Mouse (Mus musculus): ENCODE results near the gene Olfr324. TPM values are rescaled to one million over a fixed set of nuclear protein-coding genes. Genes with fewer than 3 reads are reported as not detected.

The Olfr324 gene
- not detected in 2 replicates for polyA plus RNA-seq (2014; fragmentation: Nextera tagmentation; extraction: Ambion mirVana)

- DNase-seq (ENCODE audit: low spot score) (no peak), ATAC-seq (ENCODE audit: insufficient read depth, low FRiP score, low TSS enrichment) (no peak)
- Histone ChIP-seq H3K4me3 (ENCODE audit: low read depth, low read length) (no peak within 1 kb of the TSS), H3K27ac (ENCODE audit: low read depth, low read length) (no peak within 1 kb of the TSS), H3K4me1 (ENCODE audit: control insufficient read depth, insufficient read depth, low read length) (no peaks in the 10 kb centered on the region), H3K9me3 (ENCODE audit: control insufficient read depth, low read length) (no peaks in the 10 kb centered on the region), H3K27me3 (ENCODE audit: control insufficient read depth, insufficient read depth, low read length) (no peaks in the 10 kb centered on the region), H3K9ac (ENCODE audit: low read length) (no peak within 1 kb of the TSS), H3K4me2 (ENCODE audit: low read depth) (no peak within 1 kb of the TSS), H3K36me3 (ENCODE audit: control insufficient read depth, insufficient read depth, low read length) (no peaks in the 10 kb centered on the region)
- WGBS = 80% methylated on average over 6 of the region's 6 CpGs
These were observed at the start of gene Olfr324 for GRCm38 (mm10) chr11:58594814-58595213. TSS of gene Olfr324 (plus strand) at chr11:58595114.

GRCm38 (mm10) chr11:58546322-58546721 is 48.6 kb upstream of the Olfr324 start, which contains the start of gene Olfr329-ps:
TSS of gene Olfr329-ps (minus strand) at chr11:58546422.
- Histone ChIP-seq H3K27ac (ENCODE audit: low read depth, low read length) (no peak within 1 kb of the TSS), H3K4me2 (ENCODE audit: low read depth) (no peak within 1 kb of the TSS), H3K9ac (ENCODE audit: low read length) (no peak within 1 kb of the TSS), H3K27me3 (ENCODE audit: control insufficient read depth, insufficient read depth, low read length) (no peaks in the 10 kb centered on the region), H3K9me3 (ENCODE audit: control insufficient read depth, low read length) (no peaks in the 10 kb centered on the region), H3K36me3 (ENCODE audit: control insufficient read depth, insufficient read depth, low read length) (no peaks in the 10 kb centered on the region), H3K4me3 (ENCODE audit: low read depth, low read length) (no peak within 1 kb of the TSS), H3K4me1 (ENCODE audit: control insufficient read depth, insufficient read depth, low read length) (no peaks in the 10 kb centered on the region)
- ATAC-seq (ENCODE audit: insufficient read depth, low FRiP score, low TSS enrichment) (no peak), DNase-seq (ENCODE audit: low spot score) (no peak)
- WGBS = 88% methylated on average over 5 of the region's 5 CpGs

- ATAC-seq (ENCODE audit: insufficient read depth, low FRiP score, low TSS enrichment) (no peak), DNase-seq (ENCODE audit: low spot score) (no peak)
- Histone ChIP-seq H3K4me1 (ENCODE audit: control insufficient read depth, insufficient read depth, low read length) (no peaks in the 10 kb centered on the region), H3K4me3 (ENCODE audit: low read depth, low read length) (no peak within 1 kb of the TSS), H3K9ac (ENCODE audit: low read length) (no peak within 1 kb of the TSS), H3K27me3 (ENCODE audit: control insufficient read depth, insufficient read depth, low read length) (no peaks in the 10 kb centered on the region), H3K36me3 (ENCODE audit: control insufficient read depth, insufficient read depth, low read length) (no peaks in the 10 kb centered on the region), H3K4me2 (ENCODE audit: low read depth) (no peak within 1 kb of the TSS), H3K9me3 (ENCODE audit: control insufficient read depth, low read length) (no peaks in the 10 kb centered on the region), H3K27ac (ENCODE audit: low read depth, low read length) (no peak within 1 kb of the TSS)
- 89% methylated on average over 1 of the region's 1 CpGs for WGBS
These were observed 39.4 kb upstream of the Olfr324 start, which contains the start of gene Olfr328 for GRCm38 (mm10) chr11:58555536-58555935. TSS of gene Olfr328 (minus strand) at chr11:58555636.

GRCm38 (mm10) chr11:58570405-58570804 is 24.5 kb upstream of the Olfr324 start, which contains the start of gene Olfr224:
TSS of gene Olfr224 (minus strand) at chr11:58570553.
- 77% methylated on average over 5 of the region's 5 CpGs for WGBS
- DNase-seq (ENCODE audit: low spot score) = no peak
- H3K36me3 ChIP-seq (ENCODE audit: control insufficient read depth, insufficient read depth, low read length) = no peaks in the 10 kb centered on the region
- H3K27ac ChIP-seq (ENCODE audit: low read depth, low read length) = no peak within 1 kb of the TSS
- no peak for ATAC-seq (ENCODE audit: insufficient read depth, low FRiP score, low TSS enrichment)
- no peak within 1 kb of the TSS for H3K4me2 ChIP-seq (ENCODE audit: low read depth)
- H3K4me3 ChIP-seq (ENCODE audit: low read depth, low read length) = no peak within 1 kb of the TSS
- no peaks in the 10 kb centered on the region for H3K27me3 ChIP-seq (ENCODE audit: control insufficient read depth, insufficient read depth, low read length)
- no peaks in the 10 kb centered on the region for H3K4me1 ChIP-seq (ENCODE audit: control insufficient read depth, insufficient read depth, low read length)
- no peak within 1 kb of the TSS for H3K9ac ChIP-seq (ENCODE audit: low read length)
- H3K9me3 ChIP-seq (ENCODE audit: control insufficient read depth, low read length) = no peaks in the 10 kb centered on the region

- no peaks in the 10 kb centered on the region for H3K27me3 ChIP-seq (ENCODE audit: control insufficient read depth, insufficient read depth, low read length)
- 91% methylated on average over 1 of the region's 1 CpGs for WGBS
- no peak within 1 kb of the TSS for H3K27ac ChIP-seq (ENCODE audit: low read depth, low read length)
- no peaks in the 10 kb centered on the region for H3K9me3 ChIP-seq (ENCODE audit: control insufficient read depth, low read length)
- DNase-seq (ENCODE audit: low spot score) (no peak), ATAC-seq (ENCODE audit: insufficient read depth, low FRiP score, low TSS enrichment) (no peak)
- H3K9ac ChIP-seq (ENCODE audit: low read length) = no peak within 1 kb of the TSS
- no peak within 1 kb of the TSS for H3K4me2 ChIP-seq (ENCODE audit: low read depth)
- no peaks in the 10 kb centered on the region for H3K4me1 ChIP-seq (ENCODE audit: control insufficient read depth, insufficient read depth, low read length)
- no peaks in the 10 kb centered on the region for H3K36me3 ChIP-seq (ENCODE audit: control insufficient read depth, insufficient read depth, low read length)
- H3K4me3 ChIP-seq (ENCODE audit: low read depth, low read length) = no peak within 1 kb of the TSS
These were observed 17.5 kb upstream of the Olfr324 start, which contains the start of gene Olfr325 for GRCm38 (mm10) chr11:58577430-58577829. TSS of gene Olfr325 (plus strand) at chr11:58577730.

- no peaks in the 10 kb centered on the region for H3K9me3 ChIP-seq (ENCODE audit: control insufficient read depth, low read length)
- 82% methylated on average over 8 of the region's 8 CpGs for WGBS
- ATAC-seq (ENCODE audit: insufficient read depth, low FRiP score, low TSS enrichment) (no peak), DNase-seq (ENCODE audit: low spot score) (no peak)
- no peak overlapping the region for H3K4me2 ChIP-seq (ENCODE audit: low read depth)
- H3K4me1 ChIP-seq (ENCODE audit: control insufficient read depth, insufficient read depth, low read length) = no peaks in the 10 kb centered on the region
- H3K36me3 ChIP-seq (ENCODE audit: control insufficient read depth, insufficient read depth, low read length) = no peaks in the 10 kb centered on the region
- H3K27me3 ChIP-seq (ENCODE audit: control insufficient read depth, insufficient read depth, low read length) = no peaks in the 10 kb centered on the region
- H3K27ac ChIP-seq (ENCODE audit: low read depth, low read length) = no peak overlapping the region
- H3K9ac ChIP-seq (ENCODE audit: low read length) = no peak overlapping the region
- no peak overlapping the region for H3K4me3 ChIP-seq (ENCODE audit: low read depth, low read length)
These were observed 16.3 kb upstream of the Olfr324 start for GRCm38 (mm10) chr11:58578636-58579035.

GRCm38 (mm10) chr11:58587898-58588348 is 7.0 kb upstream of the Olfr324 start:
- H3K36me3 ChIP-seq (ENCODE audit: control insufficient read depth, insufficient read depth, low read length) = no peaks in the 10 kb centered on the region
- no peaks in the 10 kb centered on the region for H3K9me3 ChIP-seq (ENCODE audit: control insufficient read depth, low read length)
- WGBS = 83% methylated on average over 7 of the region's 7 CpGs
- H3K4me2 ChIP-seq (ENCODE audit: low read depth) = no peak overlapping the region
- H3K9ac ChIP-seq (ENCODE audit: low read length) = no peak overlapping the region
- ATAC-seq (ENCODE audit: insufficient read depth, low FRiP score, low TSS enrichment) (no peak), DNase-seq (ENCODE audit: low spot score) (peak; percentile 62)
- no peak overlapping the region for H3K27ac ChIP-seq (ENCODE audit: low read depth, low read length)
- H3K27me3 ChIP-seq (ENCODE audit: control insufficient read depth, insufficient read depth, low read length) = no peaks in the 10 kb centered on the region
- no peaks in the 10 kb centered on the region for H3K4me1 ChIP-seq (ENCODE audit: control insufficient read depth, insufficient read depth, low read length)
- H3K4me3 ChIP-seq (ENCODE audit: low read depth, low read length) = no peak overlapping the region

- DNase-seq (ENCODE audit: low spot score) = peak; percentile 12
- ATAC-seq (ENCODE audit: insufficient read depth, low FRiP score, low TSS enrichment) = no peak
- Histone ChIP-seq H3K27ac (ENCODE audit: low read depth, low read length) (no peak overlapping the region), H3K36me3 (ENCODE audit: control insufficient read depth, insufficient read depth, low read length) (no peaks in the 10 kb centered on the region), H3K4me3 (ENCODE audit: low read depth, low read length) (no peak overlapping the region), H3K27me3 (ENCODE audit: control insufficient read depth, insufficient read depth, low read length) (no peaks in the 10 kb centered on the region), H3K4me2 (ENCODE audit: low read depth) (no peak overlapping the region), H3K9ac (ENCODE audit: low read length) (no peak overlapping the region), H3K4me1 (ENCODE audit: control insufficient read depth, insufficient read depth, low read length) (no peaks in the 10 kb centered on the region), H3K9me3 (ENCODE audit: control insufficient read depth, low read length) (no peaks in the 10 kb centered on the region)
- 64% methylated on average over 3 of the region's 3 CpGs for WGBS
These were observed 6.2 kb upstream of the Olfr324 start for GRCm38 (mm10) chr11:58588620-58589250.

GRCm38 (mm10) chr11:58597837-58598236 is 2.9 kb downstream of the Olfr324 start:
- DNase-seq (ENCODE audit: low spot score) (no peak), ATAC-seq (ENCODE audit: insufficient read depth, low FRiP score, low TSS enrichment) (no peak)
- no peaks in the 10 kb centered on the region for H3K27me3 ChIP-seq (ENCODE audit: control insufficient read depth, insufficient read depth, low read length)
- no peak overlapping the region for H3K4me2 ChIP-seq (ENCODE audit: low read depth)
- no peaks in the 10 kb centered on the region for H3K9me3 ChIP-seq (ENCODE audit: control insufficient read depth, low read length)
- H3K9ac ChIP-seq (ENCODE audit: low read length) = no peak overlapping the region
- H3K4me1 ChIP-seq (ENCODE audit: control insufficient read depth, insufficient read depth, low read length) = no peaks in the 10 kb centered on the region
- no peaks in the 10 kb centered on the region for H3K36me3 ChIP-seq (ENCODE audit: control insufficient read depth, insufficient read depth, low read length)
- 88% methylated on average over 13 of the region's 13 CpGs for WGBS
- no peak overlapping the region for H3K27ac ChIP-seq (ENCODE audit: low read depth, low read length)
- H3K4me3 ChIP-seq (ENCODE audit: low read depth, low read length) = no peak overlapping the region
